ENCODE assay signal across 8 mouse cellular contexts in the genomic region with DNA sequence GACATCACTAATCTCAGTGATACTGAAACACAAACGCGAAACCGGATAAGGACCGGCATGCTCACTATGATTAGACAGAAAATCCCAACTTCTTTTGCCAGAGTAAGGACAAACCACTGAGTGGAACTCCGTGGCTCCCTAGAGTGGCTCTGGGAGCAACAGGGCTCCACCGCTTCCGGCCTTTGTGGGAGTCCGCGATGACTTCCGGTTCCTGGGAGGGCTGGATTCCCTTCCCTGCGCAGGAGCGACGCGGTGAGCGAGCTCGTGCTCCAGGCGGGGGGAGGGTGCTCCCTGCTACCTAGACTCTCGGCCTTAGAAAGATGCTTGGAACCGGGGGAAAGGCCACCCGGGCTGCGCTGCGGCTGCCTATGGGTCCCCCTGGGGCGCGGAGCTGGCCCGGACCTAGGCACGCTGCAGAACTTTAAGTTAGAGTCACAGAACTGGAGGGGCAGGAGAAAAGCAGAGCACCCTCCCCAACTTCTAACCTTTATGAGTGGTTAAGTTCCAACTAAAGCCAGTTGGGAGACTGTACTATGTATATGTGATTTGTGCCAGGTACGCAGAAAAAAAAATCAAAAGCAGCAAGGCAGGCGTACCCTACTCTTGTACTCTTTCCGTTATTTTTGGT. TPM values are rescaled to one million over a fixed set of nuclear protein-coding genes. Genes with fewer than 3 reads are reported as not detected.
DNase-seq lines count a peak whose midpoint lies in the region; ATAC-seq and TF ChIP-seq lines count a peak whose summit lies in the region.

TSS of gene Zscan12 (plus strand) at position 200 of the 628 bp plus-strand sequence.

- peak; percentile 96 for DNase-seq in MEL (ENCODE audit: low read depth, low spot score)
- DNase-seq in cerebellum, adult 2 months: peak; percentile 91 to 95
- peak; percentile 94 for DNase-seq in forebrain, postnatal 0 days
- DNase-seq in heart, postnatal 4 days: peak; percentile 90
- peak; percentile 87 to 88 for DNase-seq in layer of hippocampus, adult 8-10 months (ENCODE audit: low spot score in 2 of 2)
- DNase-seq in ovary, adult 18-20 months (ENCODE audit: low spot score): peak; percentile 88
- DNase-seq in thymus, postnatal 0 days (ENCODE audit: low spot score): peak; percentile 83

- peak; percentile 83 to 96 for TF ChIP-seq POLR2A in MEL (IDR thresholded peaks at IDR 0.05; ENCODE audit: control insufficient read depth in 1 of 2, insufficient read depth in 1 of 2, low read depth in 1 of 2, low read length in 2 of 2, poor library complexity in 1 of 2)
- peak; percentile 82 for TF ChIP-seq POLR2A in cerebellum, adult 2 months (IDR thresholded peaks at IDR 0.05; ENCODE audit: borderline replicate concordance, insufficient read depth, low read length)

- TF ChIP-seq CTCF in MEL (IDR thresholded peaks at IDR 0.05 in 2 of 3, conservative IDR thresholded peaks at IDR 0.05 in 1 of 3; ENCODE audit: control insufficient read depth in 1 of 3, insufficient read depth in 1 of 3, low read depth in 2 of 3, low read length in 3 of 3, poor library complexity in 1 of 3, severe bottlenecking in 1 of 3): no peak
- TF ChIP-seq CTCF in cerebellum, adult 2 months (IDR thresholded peaks at IDR 0.05; ENCODE audit: borderline replicate concordance, insufficient read depth, low read depth, low read length): no peak
- TF ChIP-seq CTCF in forebrain, postnatal 0 days (IDR thresholded peaks at IDR 0.05; ENCODE audit: low read depth): no peak

- peaks cover 2% of the 10 kb centered on the region for H3K79me2 ChIP-seq in MEL (ENCODE audit: control insufficient read depth, insufficient read depth, low read length, poor library complexity)

- under 1% methylated on average over 29 of the region's 29 CpGs for WGBS in cerebellum, adult 2 months
- 1% methylated on average over 29 of the region's 29 CpGs for WGBS in forebrain, postnatal 0 days
- under 1% methylated on average over 29 of the region's 29 CpGs for WGBS in lung, embryonic 15.5 days

- peak within 1 kb of the TSS; percentile 54 for H3K27ac ChIP-seq in MEL (ENCODE audit: control insufficient read depth, low read depth, low read length)
- no peak within 1 kb of the TSS; the same call in 1 of the 2 replicates for H3K27ac ChIP-seq in cerebellum, adult 2 months (ENCODE audit: insufficient read depth, low read length)
- peak within 1 kb of the TSS; percentile 67; the same call in 1 of the 2 replicates for H3K27ac ChIP-seq in forebrain, postnatal 0 days (ENCODE audit: low read depth, low read length)
- peak within 1 kb of the TSS; percentile 83 for H3K27ac ChIP-seq in lung, embryonic 15.5 days

- H3K9me3 ChIP-seq in MEL (replicated peaks; ENCODE audit: insufficient read depth, low read length): no peaks in the 10 kb centered on the region
- no peaks in the 10 kb centered on the region for H3K9me3 ChIP-seq in forebrain, postnatal 0 days (ENCODE audit: low read length)
- H3K9me3 ChIP-seq in lung, embryonic 15.5 days: no peaks in the 10 kb centered on the region

- H3K4me2 ChIP-seq in forebrain, postnatal 0 days (ENCODE audit: low read depth): peak within 1 kb of the TSS; percentile 70
- H3K4me2 ChIP-seq in lung, embryonic 15.5 days: peak within 1 kb of the TSS; percentile 59

- peak within 1 kb of the TSS; percentile 88 for H3K9ac ChIP-seq in MEL (ENCODE audit: control insufficient read depth, low read depth, low read length, poor library complexity, severe bottlenecking)
- H3K9ac ChIP-seq in forebrain, postnatal 0 days: peak within 1 kb of the TSS; percentile 73
- peak within 1 kb of the TSS; percentile 92 for H3K9ac ChIP-seq in lung, embryonic 15.5 days

- H3K27me3 ChIP-seq in MEL (ENCODE audit: control insufficient read depth in 1 of 2, insufficient read depth in 2 of 2, low read length in 2 of 2): no peaks in the 10 kb centered on the region; a peak in 1 of 4 replicates
- no peaks in the 10 kb centered on the region for H3K27me3 ChIP-seq in cerebellum, adult 2 months (ENCODE audit: control insufficient read depth, insufficient read depth, low read length)
- H3K27me3 ChIP-seq in forebrain, postnatal 0 days (ENCODE audit: insufficient read depth, low read length): no peaks in the 10 kb centered on the region
- H3K27me3 ChIP-seq in lung, embryonic 15.5 days: no peaks in the 10 kb centered on the region

- TF ChIP-seq RAD21 in MEL (IDR thresholded peaks at IDR 0.05; ENCODE audit: low read depth, low read length): no peak

- H3K36me3 ChIP-seq in MEL (ENCODE audit: control insufficient read depth in 1 of 2, insufficient read depth in 2 of 2, low read length in 2 of 2): peaks cover 0 to 24% of the 10 kb centered on the region in 2 experiments; a peak in 2 of 4 replicates
- H3K36me3 ChIP-seq in forebrain, postnatal 0 days (ENCODE audit: insufficient read depth): peaks cover 6% of the 10 kb centered on the region; the same call in 1 of the 2 replicates
- H3K36me3 ChIP-seq in lung, embryonic 15.5 days: peaks cover 5% of the 10 kb centered on the region; the same call in 1 of the 2 replicates

- no peak for TF ChIP-seq EP300 in MEL (IDR thresholded peaks at IDR 0.05; ENCODE audit: low read depth in 1 of 2, low read length in 2 of 2)

- ATAC-seq in forebrain, postnatal 0 days: peak; percentile 100
- peak; percentile 100 for ATAC-seq in lung, embryonic 15.5 days (ENCODE audit: borderline replicate concordance, extremely low read depth, low FRiP score, low TSS enrichment)

- H3K4me1 ChIP-seq in MEL (ENCODE audit: control insufficient read depth in 1 of 2, insufficient read depth in 2 of 2, low read length in 2 of 2): peaks cover under 1 to 5% of the 10 kb centered on the region in 2 experiments; a peak in 2 of 4 replicates
- H3K4me1 ChIP-seq in cerebellum, adult 2 months (ENCODE audit: control insufficient read depth, insufficient read depth, low read length): peaks cover 2% of the 10 kb centered on the region; the same call in 1 of the 2 replicates
- peaks cover 10% of the 10 kb centered on the region for H3K4me1 ChIP-seq in forebrain, postnatal 0 days (ENCODE audit: insufficient read depth)
- H3K4me1 ChIP-seq in lung, embryonic 15.5 days: peaks cover 13% of the 10 kb centered on the region

- H3K4me3 ChIP-seq in MEL (ENCODE audit: control insufficient read depth in 1 of 2, insufficient read depth in 1 of 2, low read depth in 2 of 2, low read length in 2 of 2): peak within 1 kb of the TSS; percentile 74 to 75
- peak within 1 kb of the TSS; percentile 68 for H3K4me3 ChIP-seq in cerebellum, adult 2 months (replicated peaks; ENCODE audit: insufficient read depth, low read depth, low read length)
- H3K4me3 ChIP-seq in forebrain, postnatal 0 days (ENCODE audit: low read depth, low read length): peak within 1 kb of the TSS; percentile 91
- H3K4me3 ChIP-seq in lung, embryonic 15.5 days: peak within 1 kb of the TSS; percentile 83

TF ChIP-seq in MEL, 35 proteins besides CTCF, POLR2A, EP300 and RAD21 (continues in another document):
- TF ChIP-seq HCFC1 (IDR thresholded peaks at IDR 0.05; ENCODE audit: low read depth, low read length) (peak; percentile 91), BHLHE40 (IDR thresholded peaks at IDR 0.05; ENCODE audit: borderline replicate concordance, low read depth, low read length) (no peak), POLR2AphosphoS2 (IDR thresholded peaks at IDR 0.05; ENCODE audit: low read length) (peak; percentile 85), KAT2A (conservative IDR thresholded peaks at IDR 0.05; ENCODE audit: low read depth, low read length) (peak; percentile 66; the same call in 1 of the 2 replicates), MYB (IDR thresholded peaks at IDR 0.05; ENCODE audit: low read depth, low read length) (no peak), TCF12 (IDR thresholded peaks at IDR 0.05; ENCODE audit: low read depth, low read length) (0 out of 2 replicates have a peak, but pooled peaks have one; percentile 72), SMC3 (IDR thresholded peaks at IDR 0.05; ENCODE audit: low read depth, low read length) (no peak), E2F4 (IDR thresholded peaks at IDR 0.05; ENCODE audit: borderline replicate concordance, low read depth, low read length) (no peak), NELFE (IDR thresholded peaks at IDR 0.05; ENCODE audit: low read depth, low read length) (peak; percentile 95), MXI1 (IDR thresholded peaks at IDR 0.05; ENCODE audit: low read depth, low read length) (peak; percentile 81), ZNF384 (IDR thresholded peaks at IDR 0.05; ENCODE audit: low read depth, low read length) (no peak), ELF1 (IDR thresholded peaks at IDR 0.05; ENCODE audit: low read depth, low read length) (peak; percentile 94), GATA1 (IDR thresholded peaks at IDR 0.05; ENCODE audit: low read depth, low read length) (0 out of 2 replicates have a peak, but pooled peaks have one; percentile 19), MYC (IDR thresholded peaks at IDR 0.05; ENCODE audit: low read depth, low read length) (peak; percentile 86), ZC3H11A (IDR thresholded peaks at IDR 0.05; ENCODE audit: low read depth, low read length) (no peak), JUND (IDR thresholded peaks at IDR 0.05; ENCODE audit: low read depth, low read length) (no peak), MAZ (IDR thresholded peaks at IDR 0.05; ENCODE audit: low read depth, low read length) (0 out of 2 replicates have a peak, but pooled peaks have one; percentile 32), NRF1 (IDR thresholded peaks at IDR 0.05; ENCODE audit: insufficient read depth, low read depth, low read length, poor library complexity, severe bottlenecking) (peak; percentile 75), ZMIZ1 (IDR thresholded peaks at IDR 0.05; ENCODE audit: low read depth, low read length) (peak; percentile 43; the same call in 1 of the 2 replicates), POLR2AphosphoS5 (IDR thresholded peaks at IDR 0.05; ENCODE audit: borderline replicate concordance, low read depth, low read length) (no peak), MAX (IDR thresholded peaks at IDR 0.05; ENCODE audit: low read length) (peak; percentile 63), SIN3A (IDR thresholded peaks at IDR 0.05; ENCODE audit: low read length) (peak; percentile 87)

RNA-seq across cellular contexts. Expression of gene Zscan12, which starts in this region (rescaled TPM):
- 9.7 and 11.1 TPM in 2 replicates for total RNA-seq in MEL (2012; rRNA removed)
- 1 to 10 TPM in 1 of 2 experiments, not detected in 1; 6.8 TPM for polyA plus RNA-seq in MEL (2012; ENCODE audit: insufficient read depth in 1 of 2, insufficient read length in 2 of 2, low read depth in 1 of 2, low replicate concordance in 2 of 2, missing spikeins in 1 of 2)
- polyA plus RNA-seq in cerebellum, adult 2 months (2012; rRNA removed): 6.5 and 6.7 TPM in 2 replicates
- 10.4 and 11.5 TPM in 2 replicates for total RNA-seq in forebrain, postnatal 0 days (2014; rRNA removed)
- 7.2 and 8.1 TPM in 2 replicates for polyA plus RNA-seq in forebrain, postnatal 0 days (2015; fragmentation: Nextera tagmentation; extraction: Ambion mirVana)
- total RNA-seq in heart, postnatal 4 days (2021): 1 to 10 TPM; 6.6 to 7.5 TPM
- 10 to 100 TPM in 1 of 4 experiments, 1 to 10 TPM in 3; 8.1 to 10.1 (median 8.5) TPM for total RNA-seq in layer of hippocampus, adult 8-10 months (2022)
- polyA plus RNA-seq in lung, embryonic 15.5 days (2015; fragmentation: Nextera tagmentation; extraction: Ambion mirVana): 12.6 and 13.3 TPM in 2 replicates
- 10.4 and 11.3 TPM in 2 replicates for polyA plus RNA-seq in thymus, postnatal 0 days (2015; fragmentation: Nextera tagmentation; extraction: Ambion mirVana)
